7 mouse cellular contexts compared by ENCODE assay signal in genomic region chr17:35044904-35045806, GRCm38 (mm10). TPM values are rescaled to one million over a fixed set of nuclear protein-coding genes. Genes with fewer than 3 reads are reported as not detected.
DNase-seq lines count a peak whose midpoint lies in the region; ATAC-seq lines count a peak whose summit lies in the region.

No protein-coding gene starts in this region.

- WGBS in forebrain, embryonic 14.5 days, result 92% methylated on average over 7 of the region's 7 CpGs
- WGBS in liver, embryonic 13.5 days (ENCODE audit: insufficient replicate concordance), result 19% methylated on average over 7 of the region's 7 CpGs

- peak overlapping the region; percentile 98 for H3K4me2 ChIP-seq in forebrain, embryonic 14.5 days (ENCODE audit: low read length)
- peak overlapping the region; percentile 100 for H3K4me2 ChIP-seq in liver, embryonic 13.5 days

- no peak overlapping the region for H3K9ac ChIP-seq in forebrain, embryonic 14.5 days (ENCODE audit: low read length)
- peak overlapping the region; percentile 95 for H3K9ac ChIP-seq in liver, embryonic 13.5 days

- H3K27me3 ChIP-seq in forebrain, embryonic 14.5 days (replicated peaks; ENCODE audit: control insufficient read depth, insufficient read depth, low read length), result no peaks in the 10 kb centered on the region
- H3K27me3 ChIP-seq in liver, embryonic 13.5 days, result no peaks in the 10 kb centered on the region

- H3K27ac ChIP-seq in forebrain, embryonic 14.5 days (ENCODE audit: low read depth, low read length), result no peak overlapping the region
- H3K27ac ChIP-seq in liver, embryonic 13.5 days, result peak overlapping the region; percentile 97

- H3K4me3 ChIP-seq in forebrain, embryonic 14.5 days (ENCODE audit: low read depth, low read length), result peak overlapping the region; percentile 52
- peak overlapping the region; percentile 75 for H3K4me3 ChIP-seq in liver, embryonic 13.5 days (replicated peaks)

- no peaks in the 10 kb centered on the region for H3K36me3 ChIP-seq in forebrain, embryonic 14.5 days (ENCODE audit: control insufficient read depth, insufficient read depth, low read length)
- H3K36me3 ChIP-seq in liver, embryonic 13.5 days, result no peaks in the 10 kb centered on the region

- DNase-seq in 3T3-L1 (ENCODE audit: low read depth, low spot score), result peak; percentile 60
- DNase-seq in 416B (ENCODE audit: low read depth), result peak; percentile 82
- no peak for DNase-seq in forebrain, embryonic 14.5 days (ENCODE audit: low spot score)
- DNase-seq in liver, embryonic 13.5 days, result peak; percentile 63
- no peak for DNase-seq in right cerebral cortex, adult 2 months (ENCODE audit: low spot score in 2 of 2)
- no peak for DNase-seq in left cerebral cortex, adult 9 months (ENCODE audit: low spot score in 2 of 2)
- DNase-seq in yolk sac, embryonic 10.5 days (ENCODE audit: low spot score), result no peak

- ATAC-seq in forebrain, embryonic 14.5 days, result no peak
- ATAC-seq in liver, embryonic 13.5 days (ENCODE audit: low read depth), result peak; percentile 55

- H3K4me1 ChIP-seq in forebrain, embryonic 14.5 days (ENCODE audit: control insufficient read depth, insufficient read depth, low read length), result peaks cover 12% of the 10 kb centered on the region; the same call in 1 of the 2 replicates
- H3K4me1 ChIP-seq in liver, embryonic 13.5 days (replicated peaks), result peaks cover 83% of the 10 kb centered on the region

- no peaks in the 10 kb centered on the region for H3K9me3 ChIP-seq in forebrain, embryonic 14.5 days (replicated peaks; ENCODE audit: control insufficient read depth, low read length)
- no peaks in the 10 kb centered on the region for H3K9me3 ChIP-seq in liver, embryonic 13.5 days (replicated peaks)

RNA-seq across cellular contexts. Expression of gene Msh5, which starts 1.4 kb away (rescaled TPM):
- polyA plus RNA-seq in forebrain, embryonic 14.5 days (2014; fragmentation: Nextera tagmentation; extraction: Ambion mirVana), result 2.3 and 2.6 TPM in 2 replicates
- 3.2 and 3.4 TPM in 2 replicates for polyA plus RNA-seq in liver, embryonic 13.5 days (2015; fragmentation: Nextera tagmentation; extraction: Ambion mirVana)

RNA-seq across cellular contexts. Expression of gene Clic1, which starts 4.6 kb away (rescaled TPM):
- 28.3 and 37.3 TPM in 2 replicates for polyA plus RNA-seq in forebrain, embryonic 14.5 days (2014; fragmentation: Nextera tagmentation; extraction: Ambion mirVana)
- polyA plus RNA-seq in liver, embryonic 13.5 days (2015; fragmentation: Nextera tagmentation; extraction: Ambion mirVana), result 141 and 147 TPM in 2 replicates

RNA-seq across cellular contexts. Expression of gene Ddah2, which starts 13.7 kb away (rescaled TPM):
- 617 and 661 TPM in 2 replicates for polyA plus RNA-seq in forebrain, embryonic 14.5 days (2014; fragmentation: Nextera tagmentation; extraction: Ambion mirVana)
- 28.9 and 30.6 TPM in 2 replicates for polyA plus RNA-seq in liver, embryonic 13.5 days (2015; fragmentation: Nextera tagmentation; extraction: Ambion mirVana)

RNA-seq across cellular contexts. Expression of gene Sapcd1, which starts 17.3 kb away (rescaled TPM):
- 2.9 and 6.2 TPM in 2 replicates for polyA plus RNA-seq in forebrain, embryonic 14.5 days (2014; fragmentation: Nextera tagmentation; extraction: Ambion mirVana)
- polyA plus RNA-seq in liver, embryonic 13.5 days (2015; fragmentation: Nextera tagmentation; extraction: Ambion mirVana), result 2.5 and 2.8 TPM in 2 replicates

RNA-seq across cellular contexts. Expression of gene Ly6g6c, which starts 20.0 kb away (rescaled TPM):
- not detected in 2 replicates for polyA plus RNA-seq in forebrain, embryonic 14.5 days (2014; fragmentation: Nextera tagmentation; extraction: Ambion mirVana)
- 0.25 and 0.31 TPM in 2 replicates for polyA plus RNA-seq in liver, embryonic 13.5 days (2015; fragmentation: Nextera tagmentation; extraction: Ambion mirVana)

Comparison
In these comparisons a context has a peak if more than half of its experiments do, and no peak if none do; other contexts are left out.
1. DNase-seq: peak in 3T3-L1 (single experiment), 416B (single experiment) and liver, embryonic 13.5 days (single experiment); none in forebrain, embryonic 14.5 days (single experiment), right cerebral cortex, adult 2 months (0 of 2), left cerebral cortex, adult 9 months (0 of 2) and yolk sac, embryonic 10.5 days (single experiment).
2. RNA of gene Ddah2, which starts 13.7 kb away (polyA plus RNA-seq): 617 to 661 TPM in forebrain, embryonic 14.5 days; 28.9 to 30.6 TPM in liver, embryonic 13.5 days; every median in the first group is over 10 times any median in the second.